Mouse (Mus musculus): ENCODE results near the gene Fblim1. TPM values are rescaled to one million over a fixed set of nuclear protein-coding genes. Genes with fewer than 3 reads are reported as not detected.

Fblim1 gene
- total and polyA plus RNA-seq, 3 experiments: 0.07 to 1.2 (median 0.17) TPM

DNA sequence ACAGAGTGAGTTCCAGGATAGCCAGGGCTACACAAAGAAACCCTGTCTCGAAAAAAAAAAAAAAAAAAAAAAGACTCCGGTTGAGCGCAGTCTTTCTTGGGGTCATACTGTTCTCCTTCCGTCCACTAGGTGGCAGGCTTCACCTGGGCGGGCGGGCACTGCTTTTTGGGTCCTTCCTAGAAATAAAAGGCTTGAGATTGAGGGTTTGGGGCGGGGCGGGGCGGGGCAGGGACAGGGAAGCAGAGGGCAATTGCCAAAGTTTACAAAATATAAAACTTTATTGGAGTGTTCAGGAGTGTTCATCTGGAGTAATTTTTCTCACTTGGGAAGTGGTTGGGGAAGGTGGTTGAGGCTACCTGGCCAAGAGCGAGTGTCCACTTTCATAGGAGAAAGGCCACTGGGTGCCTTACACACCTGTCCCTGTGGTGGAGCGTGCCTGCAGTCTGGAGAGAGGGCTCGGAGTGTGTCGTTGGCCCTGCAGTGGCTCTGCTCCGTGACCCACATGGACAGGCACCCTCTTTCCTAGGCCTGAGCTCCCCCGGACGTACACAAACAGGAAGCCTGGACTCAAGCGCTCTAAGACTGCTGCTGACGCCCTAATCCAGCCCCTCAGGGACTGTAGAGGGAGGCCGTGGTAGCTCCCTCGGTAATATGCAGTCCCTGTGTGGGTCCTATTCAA, 12.8 kb upstream of the Fblim1 start, which contains the start of gene Tmem82:
Gene Tmem82 (minus strand): TSS at position 69 of the 679 bp plus-strand sequence.
- Histone ChIP-seq H3K9ac (ENCODE audit: insufficient read depth, low read depth) (peak within 1 kb of the TSS; percentile 43), H3K4me3 (replicated peaks in 1 of 3; ENCODE audit: low read depth in 2 of 3, low read length in 2 of 3, poor library complexity in 1 of 3) (peak within 1 kb of the TSS; percentile 45 to 66 (median 53)), H3K9me3 (replicated peaks; ENCODE audit: low read length) (no peaks in the 10 kb centered on the region), H3K79me2 (replicated peaks; ENCODE audit: control insufficient read depth, extremely low read depth, insufficient read depth, poor library complexity, severe bottlenecking) (no peaks in the 10 kb centered on the region), H3K36me3 (replicated peaks in 1 of 2; ENCODE audit: control insufficient read depth in 1 of 2, insufficient read depth in 1 of 2, low read length in 1 of 2) (peaks cover 0 to 27% of the 10 kb centered on the region in 2 experiments), H3K4me2 (ENCODE audit: insufficient read depth, low read depth, poor library complexity, severe bottlenecking) (peak within 1 kb of the TSS; percentile 73), H3K27me3 (replicated peaks) (no peaks in the 10 kb centered on the region), H3K4me1 (ENCODE audit: control insufficient read depth in 1 of 2, insufficient read depth in 2 of 2) (peaks cover 22 to 61% of the 10 kb centered on the region in 2 experiments), H3K27ac (ENCODE audit: insufficient read depth, low read depth) (0 out of 2 replicates have a peak within 1 kb of the TSS, but pooled peaks have one; percentile 18)
- dilution Hi-C loops (cut with MboI; ENCODE audit: extremely low pct_ligation_motif_present, extremely low pct_unique_long_range_greater_than_20kb, low sequenced_read_pairs) (no loop called here), in situ Hi-C loops (cut with MboI; ENCODE audit: low pct_ligation_motif_present, low pct_unique_long_range_greater_than_20kb, low sequenced_read_pairs) (loop anchor here (10.0 kb wide), 2 partner anchors 226 to 336 kb away; partner anchors contain the start of gene Ctrc)
- DNase-seq (ENCODE audit: extremely low read depth): peak; percentile 82
- TF ChIP-seq MAFK (IDR thresholded peaks at IDR 0.05; ENCODE audit: insufficient replicate concordance, low read length) (no peak), JUND (conservative IDR thresholded peaks at IDR 0.05; ENCODE audit: low read depth, low read length) (no peak), ZMIZ1 (IDR thresholded peaks at IDR 0.05; ENCODE audit: low read depth, low read length) (no peak), ELF1 (IDR thresholded peaks at IDR 0.05; ENCODE audit: low read depth, low read length) (no peak), BHLHE40 (IDR thresholded peaks at IDR 0.05; ENCODE audit: low read depth, low read length) (no peak), CTCF (conservative IDR thresholded peaks at IDR 0.05 in 1 of 2, IDR thresholded peaks at IDR 0.05 in 1 of 2; ENCODE audit: low read depth in 2 of 2, low read length in 2 of 2) (peak in 1 of 2 experiments; percentile 76; a peak in 2 of 4 replicates), CHD2 (IDR thresholded peaks at IDR 0.05; ENCODE audit: low read length) (no peak), ZNF384 (IDR thresholded peaks at IDR 0.05; ENCODE audit: low read depth, low read length) (peak; percentile 95), UBTF (IDR thresholded peaks at IDR 0.05; ENCODE audit: low read depth, low read length) (no peak), ZC3H11A (IDR thresholded peaks at IDR 0.05; ENCODE audit: low read depth, low read length) (peak; percentile 22; the same call in 1 of the 2 replicates), EP300 (IDR thresholded peaks at IDR 0.05; ENCODE audit: low read length) (no peak), TCF12 (IDR thresholded peaks at IDR 0.05; ENCODE audit: low read depth, low read length) (no peak), SMC3 (IDR thresholded peaks at IDR 0.05; ENCODE audit: low read depth, low read length) (peak; percentile 64), RAD21 (IDR thresholded peaks at IDR 0.05; ENCODE audit: low read depth, low read length) (peak; percentile 66), MAX (IDR thresholded peaks at IDR 0.05; ENCODE audit: low read length) (no peak), SIN3A (IDR thresholded peaks at IDR 0.05; ENCODE audit: low read length) (0 out of 2 replicates have a peak, but pooled peaks have one; percentile 12)

GRCm38 (mm10) chr4:141617863-141618564, 12.1 kb upstream of the Fblim1 start:
- Histone ChIP-seq H3K36me3 (replicated peaks in 1 of 2; ENCODE audit: control insufficient read depth in 1 of 2, insufficient read depth in 1 of 2, low read length in 1 of 2) (peaks cover 0 to 23% of the 10 kb centered on the region in 2 experiments), H3K27ac (ENCODE audit: insufficient read depth, low read depth) (no peak overlapping the region), H3K4me3 (replicated peaks in 1 of 3; ENCODE audit: low read depth in 2 of 3, low read length in 2 of 3, poor library complexity in 1 of 3) (peak overlapping the region; percentile 45 to 66 (median 53)), H3K9me3 (replicated peaks; ENCODE audit: low read length) (no peaks in the 10 kb centered on the region), H3K4me2 (ENCODE audit: insufficient read depth, low read depth, poor library complexity, severe bottlenecking) (peak overlapping the region; percentile 73), H3K9ac (ENCODE audit: insufficient read depth, low read depth) (peak overlapping the region; percentile 29), H3K4me1 (ENCODE audit: control insufficient read depth in 1 of 2, insufficient read depth in 2 of 2) (peaks cover 16 to 54% of the 10 kb centered on the region in 2 experiments), H3K27me3 (replicated peaks) (no peaks in the 10 kb centered on the region), H3K79me2 (replicated peaks; ENCODE audit: control insufficient read depth, extremely low read depth, insufficient read depth, poor library complexity, severe bottlenecking) (no peaks in the 10 kb centered on the region)
- DNase-seq (ENCODE audit: extremely low read depth): no peak
- TF ChIP-seq POLR2A (IDR thresholded peaks at IDR 0.05; ENCODE audit: low read depth, low read length) (0 out of 2 replicates have a peak, but pooled peaks have one; percentile 49), HCFC1 (IDR thresholded peaks at IDR 0.05; ENCODE audit: low read depth, low read length) (peak; percentile 12; the same call in 1 of the 2 replicates), SIN3A (IDR thresholded peaks at IDR 0.05; ENCODE audit: low read length) (0 out of 2 replicates have a peak, but pooled peaks have one; percentile 44), GABPA (IDR thresholded peaks at IDR 0.05; ENCODE audit: insufficient replicate concordance, low read depth, low read length) (no peak), EP300 (IDR thresholded peaks at IDR 0.05; ENCODE audit: low read length) (no peak), TCF12 (IDR thresholded peaks at IDR 0.05; ENCODE audit: low read depth, low read length) (peak; percentile 7; the same call in 1 of the 2 replicates), USF1 (IDR thresholded peaks at IDR 0.05; ENCODE audit: low read depth, low read length) (no peak)
- dilution Hi-C loops (cut with MboI; ENCODE audit: extremely low pct_ligation_motif_present, extremely low pct_unique_long_range_greater_than_20kb, low sequenced_read_pairs): no loop called here
- in situ Hi-C loops (cut with MboI; ENCODE audit: low pct_ligation_motif_present, low pct_unique_long_range_greater_than_20kb, low sequenced_read_pairs): loop anchor here (10.0 kb wide), 2 partner anchors 227 to 337 kb away; partner anchors contain the start of gene Ctrc
